Mouse (Mus musculus) neural tube, embryonic 15.5 days (tissue): Measurements from ENCODE around the gene Rhox7b. TPM values are rescaled to one million over a fixed set of nuclear protein-coding genes. Genes with fewer than 3 reads are reported as not detected.
"Not testable (repeated sequence)": the region's sequence is repeated elsewhere in the genome, so short reads cannot be mapped to it uniquely, and the experiment has no call there.

ENCODE experiments used
- ATAC-seq: fragments of 200-750 bp; cut with Nextera tagmentation; 2 replicates; pipeline ENCODE4 v1.8.0; 2017; ENCODE audit warnings: mild to moderate bottlenecking, moderate TSS enrichment, moderate library complexity; ENCODE audit not compliant: low FRiP score
- H3K27ac ChIP-seq: fragments of 300-500 bp; sonication (generic); replicated peaks from 2 replicates; pipeline ENCODE4 v1.5.1; 2015; ENCODE audit warnings: mild to moderate bottlenecking, inconsistent platforms
- H3K27me3 ChIP-seq: fragments of 300-500 bp; sonication (generic); replicated peaks from 2 replicates; pipeline ENCODE4 v1.6.1; 2015; ENCODE audit warnings: inconsistent platforms
- H3K36me3 ChIP-seq: fragments of 300-500 bp; sonication (generic); 2 replicates; pipeline ENCODE4 v1.6.1; 2015; ENCODE audit warnings: inconsistent platforms
- H3K4me1 ChIP-seq: fragments of 300-500 bp; sonication (generic); 2 replicates; pipeline ENCODE4 v1.6.1; 2015; ENCODE audit warnings: inconsistent platforms
- H3K4me2 ChIP-seq: fragments of 300-500 bp; sonication (generic); 2 replicates; pipeline ENCODE4 v1.6.1; 2015; ENCODE audit warnings: inconsistent platforms, mild to moderate bottlenecking, moderate library complexity
- H3K4me3 ChIP-seq: fragments of 300-500 bp; sonication (generic); replicated peaks from 2 replicates; pipeline ENCODE4 v1.5.1; 2015; ENCODE audit warnings: mild to moderate bottlenecking, inconsistent platforms
- H3K9ac ChIP-seq: fragments of 300-500 bp; sonication (generic); replicated peaks from 2 replicates; pipeline ENCODE4 v1.6.1; 2015; ENCODE audit warnings: mild to moderate bottlenecking, inconsistent platforms
- H3K9me3 ChIP-seq: fragments of 300-500 bp; sonication (generic); replicated peaks from 2 replicates; pipeline ENCODE4 v1.6.1; 2016; ENCODE audit warnings: inconsistent platforms
- WGBS: fragments of 180-500 bp; shearing (Covaris S2); methylation state at CpG from one replicate; pipeline ENCODE4 v1.1.7; 2015; ENCODE audit warnings: mixed read lengths; 5-methylcytosine and 5-hydroxymethylcytosine counted together
- polyA plus RNA-seq: library from polyadenylated mRNA; unstranded; fragments of >200 nt; fragmentation: Nextera tagmentation; extraction: Ambion mirVana; gene quantifications from 2 replicates; pipeline ENCODE4 v1.2.1, GENCODE M21; 2015

Gene Rhox7b
- not detected in 2 replicates for polyA plus RNA-seq

DNA sequence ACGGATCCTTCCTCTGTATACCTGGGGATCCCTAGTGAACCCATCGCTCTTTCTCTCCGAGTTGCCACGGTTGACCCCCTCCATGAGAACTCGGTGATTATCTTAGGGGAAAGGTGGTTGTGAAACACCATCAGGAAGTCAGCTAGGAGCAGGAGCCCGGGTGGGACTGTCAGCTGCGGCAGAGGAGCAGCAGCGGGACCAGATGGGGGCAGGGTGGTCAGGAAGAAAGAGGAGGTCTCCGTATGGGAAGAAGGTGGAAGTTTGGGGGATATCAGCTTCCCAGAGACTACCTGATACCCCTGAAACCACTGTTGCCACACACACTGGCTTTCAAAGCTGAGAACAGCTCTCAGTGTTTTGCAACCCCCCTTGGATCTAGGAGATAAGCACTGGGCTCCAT lies at the start of gene Rhox7b:
TSS of gene Rhox7b (minus strand) at position 101 of the 400 bp plus-strand sequence.
- not testable (repeated sequence) for H3K27ac ChIP-seq, H3K9ac ChIP-seq, H3K4me1 ChIP-seq, H3K27me3 ChIP-seq, H3K36me3 ChIP-seq, H3K4me2 ChIP-seq, ATAC-seq, H3K9me3 ChIP-seq, H3K4me3 ChIP-seq
- WGBS: 89% methylated on average over 9 of the region's 9 CpGs

GRCm38 (mm10) chrX:37916311-37916710 lies 19.3 kb upstream of the Rhox7b start:
- H3K9me3 ChIP-seq: no peaks in the 10 kb centered on the region
- no peak overlapping the region for H3K4me3 ChIP-seq
- H3K4me1 ChIP-seq: no peaks in the 10 kb centered on the region
- WGBS: 74% methylated on average over 4 of the region's 4 CpGs
- no peaks in the 10 kb centered on the region for H3K27me3 ChIP-seq
- ATAC-seq: no peak
- H3K36me3 ChIP-seq: no peaks in the 10 kb centered on the region
- no peak overlapping the region for H3K27ac ChIP-seq
- no peak overlapping the region for H3K4me2 ChIP-seq
- H3K9ac ChIP-seq: no peak overlapping the region

GRCm38 (mm10) chrX:37908581-37908980 lies 11.5 kb upstream of the Rhox7b start:
- Histone ChIP-seq H3K36me3 (no peaks in the 10 kb centered on the region), H3K4me3 (no peak overlapping the region), H3K9me3 (no peaks in the 10 kb centered on the region), H3K4me1 (no peaks in the 10 kb centered on the region), H3K9ac (no peak overlapping the region), H3K4me2 (no peak overlapping the region), H3K27ac (no peak overlapping the region), H3K27me3 (no peaks in the 10 kb centered on the region)
- no peak for ATAC-seq
- 63% methylated on average over 7 of the region's 7 CpGs for WGBS

DNA sequence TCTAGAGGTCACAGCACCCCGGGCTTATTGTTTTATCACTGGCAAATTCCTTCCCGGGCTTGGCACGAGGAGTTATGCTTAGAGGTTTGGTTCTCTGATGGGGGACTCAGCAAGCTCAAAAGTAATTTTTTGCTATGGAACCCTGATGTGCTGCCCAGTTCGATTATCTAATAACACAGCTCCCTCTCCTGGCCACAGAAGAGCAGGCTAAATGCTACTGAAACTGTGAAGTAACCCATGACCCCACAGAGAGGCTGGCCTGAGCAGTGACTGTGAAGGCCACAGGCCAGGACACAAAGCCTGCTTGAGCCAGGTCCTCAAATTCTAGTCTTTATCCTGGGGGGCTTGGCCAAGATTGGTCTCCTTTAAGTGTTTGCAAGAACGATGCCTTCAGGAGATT lies 6.7 kb upstream of the Rhox7b start:
- Histone ChIP-seq H3K4me2 (no peak overlapping the region), H3K27me3 (no peaks in the 10 kb centered on the region), H3K4me3 (no peak overlapping the region), H3K4me1 (no peaks in the 10 kb centered on the region), H3K27ac (no peak overlapping the region), H3K36me3 (no peaks in the 10 kb centered on the region), H3K9me3 (no peaks in the 10 kb centered on the region), H3K9ac (no peak overlapping the region)
- WGBS: 84% methylated on average over 5 of the region's 5 CpGs
- no peak for ATAC-seq

DNA sequence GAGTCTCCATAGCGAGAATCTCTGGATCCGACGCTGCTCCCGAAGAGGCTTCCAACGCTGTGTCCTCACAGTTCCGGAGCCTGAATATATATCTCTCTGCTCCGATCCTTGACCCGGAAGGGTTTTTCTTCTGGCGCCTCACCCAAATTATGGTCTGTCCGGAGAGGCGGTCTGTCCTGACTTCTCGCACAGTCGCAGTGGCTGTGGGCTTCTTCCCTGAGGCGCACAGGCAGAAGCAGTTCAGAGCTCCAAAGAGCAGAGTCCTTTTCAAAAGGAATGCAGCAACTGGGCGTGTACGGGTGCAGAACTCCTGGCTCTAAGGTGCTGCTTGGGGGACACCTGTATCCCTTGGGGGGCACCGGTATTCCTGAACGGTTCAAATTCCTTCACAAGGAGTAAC lies 4.6 kb upstream of the Rhox7b start, which contains the start of gene Rhox9:
TSS of gene Rhox9 (minus strand) at position 101 of the 400 bp plus-strand sequence.
- ATAC-seq, H3K36me3 ChIP-seq, H3K9ac ChIP-seq, H3K4me3 ChIP-seq, H3K4me1 ChIP-seq, H3K4me2 ChIP-seq, H3K27ac ChIP-seq, H3K9me3 ChIP-seq, H3K27me3 ChIP-seq: not testable (repeated sequence)
- 94% methylated on average over 8 of the region's 18 CpGs for WGBS

- no peak within 1 kb of the TSS for H3K4me2 ChIP-seq
- no peaks in the 10 kb centered on the region for H3K9me3 ChIP-seq
- no peaks in the 10 kb centered on the region for H3K4me1 ChIP-seq
- no peak within 1 kb of the TSS for H3K4me3 ChIP-seq
- H3K27ac ChIP-seq: no peak within 1 kb of the TSS
- H3K9ac ChIP-seq: no peak within 1 kb of the TSS
- WGBS: 64% methylated on average over 4 of the region's 4 CpGs
- no peak for ATAC-seq
- H3K27me3 ChIP-seq: no peaks in the 10 kb centered on the region
- no peaks in the 10 kb centered on the region for H3K36me3 ChIP-seq
Observed at GRCm38 (mm10) chrX:37878844-37879243, 18.2 kb downstream of the Rhox7b start, which contains the start of gene Rhox8. Gene Rhox8, minus strand, starts transcription at chrX:37878944.

- Histone ChIP-seq H3K4me2 (no peak overlapping the region), H3K9ac (no peak overlapping the region), H3K27ac (no peak overlapping the region), H3K36me3 (no peaks in the 10 kb centered on the region), H3K4me1 (no peaks in the 10 kb centered on the region), H3K4me3 (no peak overlapping the region), H3K27me3 (no peaks in the 10 kb centered on the region), H3K9me3 (no peaks in the 10 kb centered on the region)
- ATAC-seq: no peak
- 97% methylated on average over 2 of the region's 2 CpGs for WGBS
Observed at GRCm38 (mm10) chrX:37871641-37872040, 25.4 kb downstream of the Rhox7b start.

Other genes starting within 250 kb of the Rhox7b start
- not detected in 2 replicates for gene Rhox4g, start 245.9 kb downstream of the Rhox7b start, polyA plus RNA-seq
- not detected in 2 replicates for gene Rhox3h, start 228.5 kb downstream of the Rhox7b start, polyA plus RNA-seq
- gene Rhox2h, start 224.0 kb downstream of the Rhox7b start, polyA plus RNA-seq: not detected in 2 replicates
- gene Rhox5, start 92.4 kb downstream of the Rhox7b start, polyA plus RNA-seq: 0.35 and 0.82 TPM in 2 replicates
- not detected in 2 replicates for gene Rhox6, start 70.3 kb downstream of the Rhox7b start, polyA plus RNA-seq
- not detected in 2 replicates for gene Rhox7a, start 65.5 kb downstream of the Rhox7b start, polyA plus RNA-seq
- 0.15 TPM in 1 of 2 replicates, not detected in the other for gene Rhox8, start 18.3 kb downstream of the Rhox7b start, polyA plus RNA-seq
- gene Rhox9, start 4.5 kb upstream of the Rhox7b start, polyA plus RNA-seq: not detected in 2 replicates
- not detected in 2 replicates for gene Btg1-ps1, start 121.6 kb upstream of the Rhox7b start, polyA plus RNA-seq
- not detected in 2 replicates for gene Btg1-ps2, start 145.9 kb upstream of the Rhox7b start, polyA plus RNA-seq
- not detected in 2 replicates for gene Rhox10, start 169.2 kb upstream of the Rhox7b start, polyA plus RNA-seq
- gene Rhox11, start 187.9 kb upstream of the Rhox7b start, polyA plus RNA-seq: not detected in 2 replicates
- not detected in 2 replicates for gene Rhox12, start 213.7 kb upstream of the Rhox7b start, polyA plus RNA-seq
- not detected in 2 replicates for gene Rhox13, start 224.0 kb upstream of the Rhox7b start, polyA plus RNA-seq